Mouse (Mus musculus) heart, embryonic 15.5 days (tissue): ENCODE data around the gene Acadl. TPM values are rescaled to one million over a fixed set of nuclear protein-coding genes. Genes with fewer than 3 reads are reported as not detected.

ENCODE experiments used
- ATAC-seq: fragments of 200-750 bp; cut with Nextera tagmentation; replicated peaks from 2 replicates; pipeline ENCODE4 v1.8.0; 2017; ENCODE audit warnings: low read depth, moderate TSS enrichment; ENCODE audit not compliant: insufficient number of reproducible peaks, insufficient read depth, low FRiP score
- H3K27ac ChIP-seq: fragments of 300-500 bp; sonication (generic); 2 replicates; pipeline ENCODE4 v1.5.1; 2015; ENCODE audit warnings: mild to moderate bottlenecking, inconsistent platforms
- H3K27me3 ChIP-seq: fragments of 300-500 bp; sonication (generic); 2 replicates; pipeline ENCODE4 v1.6.1; 2015; ENCODE audit warnings: inconsistent platforms
- H3K36me3 ChIP-seq: fragments of 300-500 bp; sonication (generic); 2 replicates; pipeline ENCODE4 v1.6.1; 2015; ENCODE audit warnings: mild to moderate bottlenecking, inconsistent platforms
- H3K4me1 ChIP-seq: fragments of 300-500 bp; sonication (generic); replicated peaks from 2 replicates; pipeline ENCODE4 v1.6.1; 2015; ENCODE audit warnings: inconsistent platforms
- H3K4me2 ChIP-seq: fragments of 300-500 bp; sonication (generic); 2 replicates; pipeline ENCODE4 v1.6.1; 2015; ENCODE audit warnings: inconsistent platforms, mild to moderate bottlenecking, moderate library complexity
- H3K4me3 ChIP-seq: fragments of 300-500 bp; sonication (generic); 2 replicates; pipeline ENCODE4 v1.5.1; 2015; ENCODE audit warnings: mild to moderate bottlenecking, inconsistent platforms
- H3K9ac ChIP-seq: fragments of 300-500 bp; sonication (generic); 2 replicates; pipeline ENCODE4 v1.6.1; 2015; ENCODE audit warnings: mild to moderate bottlenecking, inconsistent platforms
- H3K9me3 ChIP-seq: fragments of 300-500 bp; sonication (generic); replicated peaks from 2 replicates; pipeline ENCODE4 v1.6.1; 2016; ENCODE audit warnings: inconsistent platforms
- WGBS: fragments of 180-500 bp; shearing (Covaris S2); methylation state at CpG from one replicate; pipeline ENCODE4 v1.1.7; 2015; ENCODE audit warnings: mixed read lengths; 5-methylcytosine and 5-hydroxymethylcytosine counted together
- polyA plus RNA-seq: library from polyadenylated mRNA; unstranded; fragments of >200 nt; fragmentation: Nextera tagmentation; extraction: Ambion mirVana; gene quantifications from 2 replicates; pipeline ENCODE4 v1.2.1, GENCODE M21; 2015

Acadl gene
- 631 and 795 TPM in 2 replicates for polyA plus RNA-seq

- WGBS, result under 1% methylated on average over 74 of the region's 85 CpGs
- Histone ChIP-seq H3K4me2 (peak within 1 kb of the TSS; percentile 63), H3K9me3 (no peaks in the 10 kb centered on the region), H3K27me3 (no peaks in the 10 kb centered on the region), H3K36me3 (peaks cover 12% of the 10 kb centered on the region), H3K4me3 (peak within 1 kb of the TSS; percentile 99), H3K27ac (peak within 1 kb of the TSS; percentile 100), H3K9ac (peak within 1 kb of the TSS; percentile 97), H3K4me1 (peaks cover 19% of the 10 kb centered on the region)
- peak; percentile 97 for ATAC-seq
These were observed at the start of gene Acadl for GRCm38 (mm10) chr1:66862712-66863511. Acadl (minus strand) TSS chr1:66863277.

- Histone ChIP-seq H3K27ac (no peak overlapping the region), H3K4me2 (no peak overlapping the region), H3K27me3 (no peaks in the 10 kb centered on the region), H3K36me3 (no peaks in the 10 kb centered on the region), H3K4me1 (no peaks in the 10 kb centered on the region), H3K9me3 (no peaks in the 10 kb centered on the region), H3K4me3 (no peak overlapping the region), H3K9ac (no peak overlapping the region)
- no peak for ATAC-seq
- 82% methylated on average over 1 of the region's 1 CpGs for WGBS
These were observed 49.2 kb upstream of the Acadl start for GRCm38 (mm10) chr1:66912305-66912704.

GRCm38 (mm10) chr1:66902566-66902965, 39.5 kb upstream of the Acadl start:
- no peaks in the 10 kb centered on the region for H3K36me3 ChIP-seq
- ATAC-seq, result no peak
- H3K4me2 ChIP-seq, result no peak overlapping the region
- H3K9me3 ChIP-seq, result no peaks in the 10 kb centered on the region
- no peaks in the 10 kb centered on the region for H3K4me1 ChIP-seq
- H3K9ac ChIP-seq, result no peak overlapping the region
- no peaks in the 10 kb centered on the region for H3K27me3 ChIP-seq
- no peak overlapping the region for H3K4me3 ChIP-seq
- 84% methylated on average over 3 of the region's 3 CpGs for WGBS
- H3K27ac ChIP-seq, result no peak overlapping the region

- Histone ChIP-seq H3K9ac (no peak overlapping the region), H3K36me3 (no peaks in the 10 kb centered on the region), H3K4me3 (no peak overlapping the region), H3K27ac (no peak overlapping the region), H3K27me3 (no peaks in the 10 kb centered on the region), H3K4me2 (no peak overlapping the region), H3K4me1 (peaks cover 6% of the 10 kb centered on the region; the same call in 1 of the 2 replicates), H3K9me3 (no peaks in the 10 kb centered on the region)
- no peak for ATAC-seq
- 64% methylated on average over 4 of the region's 4 CpGs for WGBS
These were observed 37.9 kb upstream of the Acadl start for GRCm38 (mm10) chr1:66900946-66901345.

GRCm38 (mm10) chr1:66898261-66898660, 35.2 kb upstream of the Acadl start:
- H3K4me3 ChIP-seq, result no peak overlapping the region

GRCm38 (mm10) chr1:66896556-66896955, 33.5 kb upstream of the Acadl start:
- H3K4me2 ChIP-seq, result peak overlapping the region; percentile 57
- H3K27me3 ChIP-seq, result no peaks in the 10 kb centered on the region
- no peak for ATAC-seq
- 47% methylated on average over 5 of the region's 5 CpGs for WGBS
- peak overlapping the region; percentile 30; the same call in 1 of the 2 replicates for H3K4me3 ChIP-seq
- no peaks in the 10 kb centered on the region for H3K36me3 ChIP-seq
- H3K27ac ChIP-seq, result peak overlapping the region; percentile 57; the same call in 1 of the 2 replicates
- no peaks in the 10 kb centered on the region for H3K9me3 ChIP-seq
- H3K4me1 ChIP-seq, result peaks cover 13% of the 10 kb centered on the region
- no peak overlapping the region for H3K9ac ChIP-seq

More at GRCm38 (mm10) chr1:66898261-66898660, 35.2 kb upstream of the Acadl start:
- Histone ChIP-seq H3K27me3 (no peaks in the 10 kb centered on the region), H3K27ac (no peak overlapping the region), H3K4me1 (peaks cover 13% of the 10 kb centered on the region), H3K9me3 (no peaks in the 10 kb centered on the region), H3K4me2 (no peak overlapping the region), H3K9ac (no peak overlapping the region), H3K36me3 (no peaks in the 10 kb centered on the region)
- no peak for ATAC-seq
- 76% methylated on average over 7 of the region's 7 CpGs for WGBS

GRCm38 (mm10) chr1:66896125-66896524, 33.0 kb upstream of the Acadl start:
- Histone ChIP-seq H3K27ac (peak overlapping the region; percentile 57; the same call in 1 of the 2 replicates), H3K9me3 (no peaks in the 10 kb centered on the region), H3K9ac (peak overlapping the region; percentile 38; the same call in 1 of the 2 replicates), H3K4me1 (peaks cover 13% of the 10 kb centered on the region), H3K36me3 (no peaks in the 10 kb centered on the region), H3K27me3 (no peaks in the 10 kb centered on the region), H3K4me3 (peak overlapping the region; percentile 30), H3K4me2 (peak overlapping the region; percentile 57)
- WGBS, result 23% methylated on average over 5 of the region's 5 CpGs
- ATAC-seq, result peak; percentile 78

GRCm38 (mm10) chr1:66895837-66896118, 32.7 kb upstream of the Acadl start:
- Histone ChIP-seq H3K27ac (no peak overlapping the region), H3K36me3 (no peaks in the 10 kb centered on the region), H3K4me1 (peaks cover 13% of the 10 kb centered on the region), H3K4me2 (peak overlapping the region; percentile 57), H3K9me3 (no peaks in the 10 kb centered on the region), H3K27me3 (no peaks in the 10 kb centered on the region), H3K4me3 (peak overlapping the region; percentile 30), H3K9ac (peak overlapping the region; percentile 38; the same call in 1 of the 2 replicates)
- ATAC-seq, result peak; percentile 80

- no peaks in the 10 kb centered on the region for H3K36me3 ChIP-seq
- 57% methylated on average over 6 of the region's 6 CpGs for WGBS
- H3K4me3 ChIP-seq, result no peak overlapping the region
- no peaks in the 10 kb centered on the region for H3K27me3 ChIP-seq
- H3K9me3 ChIP-seq, result no peaks in the 10 kb centered on the region
- H3K9ac ChIP-seq, result no peak overlapping the region
- no peak overlapping the region for H3K27ac ChIP-seq
- no peak overlapping the region for H3K4me2 ChIP-seq
- no peak for ATAC-seq
- peaks cover 13% of the 10 kb centered on the region for H3K4me1 ChIP-seq
These were observed 32.2 kb upstream of the Acadl start for GRCm38 (mm10) chr1:66895093-66895836.

- H3K4me2 ChIP-seq, result no peak overlapping the region
- no peak overlapping the region for H3K9ac ChIP-seq
- 88% methylated on average over 1 of the region's 1 CpGs for WGBS
These were observed 24.1 kb upstream of the Acadl start for GRCm38 (mm10) chr1:66887175-66887574.

GRCm38 (mm10) chr1:66880217-66880616, 17.1 kb upstream of the Acadl start:
- no peak for ATAC-seq
- Histone ChIP-seq H3K4me3 (no peak overlapping the region), H3K4me2 (no peak overlapping the region), H3K36me3 (no peaks in the 10 kb centered on the region), H3K9ac (no peak overlapping the region), H3K27me3 (no peaks in the 10 kb centered on the region), H3K9me3 (no peaks in the 10 kb centered on the region), H3K4me1 (no peaks in the 10 kb centered on the region), H3K27ac (no peak overlapping the region)
- WGBS, result 85% methylated on average over 2 of the region's 2 CpGs

More at GRCm38 (mm10) chr1:66887175-66887574, 24.1 kb upstream of the Acadl start:
- Histone ChIP-seq H3K27ac (no peak overlapping the region), H3K36me3 (no peaks in the 10 kb centered on the region), H3K4me1 (no peaks in the 10 kb centered on the region), H3K4me3 (no peak overlapping the region), H3K27me3 (no peaks in the 10 kb centered on the region), H3K9me3 (no peaks in the 10 kb centered on the region)
- ATAC-seq, result no peak
